Mouse (Mus musculus) forebrain, embryonic 10.5 days (tissue): ENCODE data around the gene Zfp740. TPM values are rescaled to one million over a fixed set of nuclear protein-coding genes. Genes with fewer than 3 reads are reported as not detected.
A peak's percentile ranks its signal among the peaks of the same experiment; 100 is the strongest.
"Not testable (repeated sequence)": the region's sequence is repeated elsewhere in the genome, so short reads cannot be mapped to it uniquely, and the experiment has no call there.

Experiments
- DNase-seq: peaks from one replicate; pipeline ENCODE4 v3.0.0-alpha.2; 2017; ENCODE audit warnings: low spot score; ENCODE audit errors: extremely low spot score
- H3K27ac ChIP-seq: fragments of 300-500 bp; sonication (generic); 2 replicates; pipeline ENCODE4 v1.5.1; 2016; ENCODE audit warnings: mild to moderate bottlenecking
- H3K27me3 ChIP-seq: fragments of 300-500 bp; sonication (generic); 2 replicates; pipeline ENCODE4 v1.6.1; 2016; ENCODE audit warnings: mild to moderate bottlenecking; ENCODE audit not compliant: poor library complexity, severe bottlenecking
- H3K36me3 ChIP-seq: fragments of 300-500 bp; sonication (generic); replicated peaks from 2 replicates; pipeline ENCODE4 v1.6.1; 2016; ENCODE audit warnings: mild to moderate bottlenecking, moderate library complexity
- H3K4me1 ChIP-seq: fragments of 300-500 bp; sonication (generic); 2 replicates; pipeline ENCODE4 v1.6.1; 2016
- H3K4me3 ChIP-seq: fragments of 300-500 bp; sonication (generic); 2 replicates; pipeline ENCODE4 v1.5.1; 2016; ENCODE audit warnings: mild to moderate bottlenecking, moderate library complexity
- H3K9me3 ChIP-seq: fragments of 300-500 bp; sonication (generic); 2 replicates; pipeline ENCODE4 v1.6.1; 2016; ENCODE audit warnings: mild to moderate bottlenecking, moderate library complexity
- WGBS: fragments of 180-500 bp; shearing (Covaris S2); methylation state at CpG from one replicate; pipeline ENCODE4 v1.1.7; 2016; 5-methylcytosine and 5-hydroxymethylcytosine counted together
- polyA plus RNA-seq: library from polyadenylated mRNA; unstranded; fragments of >200 nt; fragmentation: Nextera tagmentation; extraction: Ambion mirVana; gene quantifications from 2 replicates; pipeline ENCODE4 v1.2.1, GENCODE M21; 2016

Zfp740 gene
- polyA plus RNA-seq, 1 experiment from 2014 or later, result 71.7 TPM

DNA sequence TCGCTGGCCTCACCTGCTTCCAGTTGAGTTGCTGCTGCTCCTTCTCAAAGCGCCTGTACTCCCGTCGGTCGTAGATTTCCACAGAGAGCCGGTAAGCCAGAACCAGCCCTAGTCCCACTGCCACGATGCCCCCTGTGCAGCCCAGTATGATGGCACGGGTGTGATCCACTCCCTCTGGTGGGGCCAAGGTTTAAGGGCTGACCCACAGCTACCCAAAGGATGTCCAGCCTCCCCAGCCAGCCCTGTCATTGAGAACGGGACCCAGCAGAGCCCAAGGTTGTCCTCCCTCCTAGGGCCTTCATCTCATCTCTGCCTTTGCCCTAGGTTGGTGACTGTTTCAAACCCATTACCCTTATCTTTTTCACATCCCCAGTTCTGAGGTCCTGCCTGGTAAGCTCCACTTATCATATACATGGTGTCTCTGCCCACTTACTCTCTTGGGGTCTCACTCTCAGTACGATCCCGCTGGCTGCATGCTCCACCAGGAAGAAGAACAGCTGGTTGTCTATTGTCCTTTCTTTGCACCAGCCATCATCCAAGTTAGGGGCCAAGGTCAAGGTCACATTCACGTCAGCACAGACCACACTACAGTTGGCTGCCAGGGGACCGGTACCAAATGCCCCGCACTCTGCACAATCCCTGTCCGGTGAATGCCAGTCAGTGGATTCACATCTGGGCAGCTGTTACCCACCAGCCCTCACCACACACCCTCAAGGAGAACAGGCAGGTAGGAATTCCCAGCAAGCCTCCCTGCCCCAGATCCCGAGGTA, 13.6 kb downstream of the Zfp740 start:
- 89% methylated on average over 16 of the region's 16 CpGs for WGBS
- no peak for DNase-seq
- Histone ChIP-seq H3K27ac (no peak overlapping the region), H3K27me3 (no peaks in the 10 kb centered on the region), H3K4me1 (no peaks in the 10 kb centered on the region), H3K36me3 (peaks cover 59% of the 10 kb centered on the region), H3K4me3 (no peak overlapping the region), H3K9me3 (no peaks in the 10 kb centered on the region)

DNA sequence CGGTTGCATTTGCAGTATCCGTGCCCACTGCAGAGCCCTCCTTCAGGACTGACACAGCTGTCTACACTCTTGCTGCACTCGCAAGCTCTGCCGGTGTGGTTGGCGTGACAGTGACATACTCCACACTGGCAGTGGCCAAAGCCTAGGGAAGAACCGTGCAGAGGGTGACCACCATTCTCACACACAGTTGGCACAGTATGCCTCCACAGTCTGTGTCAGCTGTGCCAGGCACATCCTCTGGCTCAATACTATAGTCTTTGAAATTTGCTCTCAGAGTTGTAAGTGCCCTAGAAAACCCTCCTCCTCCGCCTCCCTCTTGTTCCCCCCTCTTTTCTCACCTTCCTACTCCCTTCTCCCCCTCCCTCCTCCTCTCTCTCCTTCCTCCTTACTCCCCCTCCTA, 14.3 kb downstream of the Zfp740 start:
- WGBS, result 91% methylated on average over 7 of the region's 7 CpGs
- Histone ChIP-seq H3K4me3 (no peak overlapping the region), H3K36me3 (peaks cover 52% of the 10 kb centered on the region), H3K4me1 (no peaks in the 10 kb centered on the region), H3K27me3 (peaks cover 5% of the 10 kb centered on the region), H3K9me3 (no peaks in the 10 kb centered on the region), H3K27ac (no peak overlapping the region)
- DNase-seq, result no peak

DNA sequence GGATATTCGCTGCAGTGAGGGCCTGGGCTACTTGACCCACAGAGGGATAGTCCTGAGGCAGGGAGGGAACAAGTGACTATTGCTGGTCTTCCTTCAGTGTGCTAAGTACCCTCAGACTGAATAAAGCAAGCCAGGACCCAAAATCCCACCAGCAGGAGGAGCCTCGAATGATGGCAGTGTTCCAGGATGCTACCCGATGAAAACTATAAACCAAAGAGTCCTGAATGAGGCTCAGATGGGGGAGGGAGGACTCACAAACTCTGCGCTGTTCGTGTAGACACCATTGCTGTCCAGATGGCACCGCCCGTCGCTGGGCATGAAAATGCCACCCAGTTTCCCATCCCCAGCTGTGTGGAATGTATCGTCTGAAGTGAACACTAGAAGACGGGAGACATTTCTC, 19.3 kb downstream of the Zfp740 start:
- no peak for DNase-seq
- no peaks in the 10 kb centered on the region for H3K9me3 ChIP-seq
- WGBS, result 72% methylated on average over 10 of the region's 10 CpGs

DNA sequence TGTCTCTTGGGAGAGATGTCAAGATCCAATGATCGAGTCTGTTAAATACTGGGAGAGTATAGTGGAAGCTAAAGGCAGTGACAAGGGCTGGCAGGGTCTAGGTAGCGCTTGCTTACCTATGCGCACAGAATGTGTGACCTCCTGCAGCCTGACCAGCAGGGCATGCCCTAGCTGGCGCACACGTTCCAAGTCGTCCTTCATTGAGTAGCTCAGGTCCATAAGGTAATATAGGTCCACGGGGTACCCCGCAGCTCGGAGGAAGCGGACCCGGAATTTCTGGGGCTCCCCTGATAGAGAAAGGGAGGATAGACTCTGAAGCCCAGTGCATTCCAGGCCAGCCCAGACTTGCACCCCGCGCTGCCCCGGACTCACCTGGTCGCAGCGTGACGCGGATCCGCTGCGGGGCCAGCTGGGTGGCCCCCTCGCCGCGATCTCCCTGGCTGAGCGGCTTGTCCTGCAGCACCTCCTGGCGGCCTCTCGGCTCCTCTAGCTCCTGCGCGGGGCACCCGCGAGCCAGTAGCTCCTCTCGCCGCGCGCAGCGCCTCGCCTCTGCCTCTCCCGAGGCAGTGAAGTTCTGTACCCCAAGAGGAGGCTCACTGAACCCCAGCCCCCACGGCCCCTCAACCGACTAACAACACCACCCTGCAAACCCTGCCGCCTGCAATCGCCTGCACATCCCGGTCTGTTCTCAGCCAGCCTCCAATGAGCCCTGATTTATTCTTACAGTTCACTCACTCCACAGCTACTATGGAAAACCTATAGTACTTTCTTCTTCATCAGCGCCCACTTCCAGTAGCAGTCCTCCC, 21.3 kb downstream of the Zfp740 start:
- peaks cover 45% of the 10 kb centered on the region for H3K27me3 ChIP-seq
- no peaks in the 10 kb centered on the region for H3K36me3 ChIP-seq
- peak overlapping the region; percentile 51 for H3K4me3 ChIP-seq
- peak overlapping the region; percentile 71 for H3K27ac ChIP-seq
- H3K4me1 ChIP-seq, result peaks cover 19% of the 10 kb centered on the region
- H3K9me3 ChIP-seq, result no peaks in the 10 kb centered on the region
- WGBS, result 3% methylated on average over 43 of the region's 43 CpGs
- DNase-seq, result peak; percentile 80

More for the DNA sequence above, 19.3 kb downstream of the Zfp740 start:
- no peak overlapping the region for H3K27ac ChIP-seq
- H3K4me1 ChIP-seq, result peaks cover 19% of the 10 kb centered on the region
- H3K4me3 ChIP-seq, result no peak overlapping the region
- peaks cover 45% of the 10 kb centered on the region for H3K27me3 ChIP-seq
- peaks cover 6% of the 10 kb centered on the region for H3K36me3 ChIP-seq

DNA sequence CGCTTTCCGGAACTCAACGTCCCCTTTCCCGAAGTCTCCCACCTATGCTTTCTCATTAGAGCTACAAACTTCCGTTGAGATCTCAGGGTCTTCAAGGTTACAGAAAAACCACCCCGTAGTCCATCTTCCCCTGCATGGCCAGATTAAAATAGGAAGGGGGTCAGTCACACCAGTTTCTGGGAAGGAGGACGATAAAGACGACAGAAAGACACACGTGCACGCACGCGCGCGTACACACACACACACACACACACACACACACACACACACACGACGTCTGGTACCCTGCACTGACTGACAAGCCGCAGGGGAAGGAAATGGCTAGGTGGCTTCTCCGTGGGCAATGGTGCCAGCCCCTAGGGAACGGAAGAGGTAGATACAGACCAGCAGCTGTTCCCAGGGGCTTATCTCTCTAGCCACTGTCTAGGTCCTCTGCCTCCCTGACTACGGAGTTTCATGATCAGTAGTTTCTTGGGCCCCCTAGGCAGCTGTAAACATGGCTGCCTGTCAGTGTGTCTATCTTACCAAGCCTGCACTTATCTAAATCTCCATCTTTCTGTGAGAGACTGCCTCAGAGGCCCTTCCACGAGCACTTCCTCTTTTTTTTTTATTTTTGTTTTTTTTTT, 22.1 kb downstream of the Zfp740 start:
- H3K27me3 ChIP-seq, result peaks cover 45% of the 10 kb centered on the region
- no peaks in the 10 kb centered on the region for H3K36me3 ChIP-seq
- H3K4me3 ChIP-seq, result peak overlapping the region; percentile 51
- peak overlapping the region; percentile 71 for H3K27ac ChIP-seq
- H3K4me1 ChIP-seq, result peaks cover 19% of the 10 kb centered on the region
- H3K9me3 ChIP-seq, result no peaks in the 10 kb centered on the region
- WGBS, result 20% methylated on average over 21 of the region's 21 CpGs
- DNase-seq, result no peak

DNA sequence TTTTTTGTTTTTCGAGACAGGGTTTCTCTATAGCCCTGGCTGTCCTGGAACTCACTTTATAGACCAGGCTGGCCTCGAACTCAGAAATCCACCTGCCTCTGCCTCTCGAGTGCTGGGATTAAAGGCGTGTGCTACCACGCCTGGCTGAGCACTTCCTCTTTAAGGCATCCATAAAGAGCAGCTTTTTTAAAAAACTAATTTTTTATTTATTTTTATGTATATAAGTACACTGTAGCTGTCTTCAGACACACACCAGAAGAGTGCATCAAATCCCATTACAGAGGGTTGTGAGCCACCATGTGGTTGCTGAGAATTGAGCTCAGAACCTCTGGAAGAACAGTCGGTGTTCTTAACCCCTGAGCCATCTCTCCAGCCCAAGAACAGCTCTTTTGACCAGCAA, 22.6 kb downstream of the Zfp740 start:
- peaks cover 45% of the 10 kb centered on the region for H3K27me3 ChIP-seq
- peaks cover 19% of the 10 kb centered on the region for H3K4me1 ChIP-seq
- H3K4me3 ChIP-seq, DNase-seq, H3K27ac ChIP-seq, H3K36me3 ChIP-seq, H3K9me3 ChIP-seq: not testable (repeated sequence)
- 80% methylated on average over 5 of the region's 6 CpGs for WGBS

DNA sequence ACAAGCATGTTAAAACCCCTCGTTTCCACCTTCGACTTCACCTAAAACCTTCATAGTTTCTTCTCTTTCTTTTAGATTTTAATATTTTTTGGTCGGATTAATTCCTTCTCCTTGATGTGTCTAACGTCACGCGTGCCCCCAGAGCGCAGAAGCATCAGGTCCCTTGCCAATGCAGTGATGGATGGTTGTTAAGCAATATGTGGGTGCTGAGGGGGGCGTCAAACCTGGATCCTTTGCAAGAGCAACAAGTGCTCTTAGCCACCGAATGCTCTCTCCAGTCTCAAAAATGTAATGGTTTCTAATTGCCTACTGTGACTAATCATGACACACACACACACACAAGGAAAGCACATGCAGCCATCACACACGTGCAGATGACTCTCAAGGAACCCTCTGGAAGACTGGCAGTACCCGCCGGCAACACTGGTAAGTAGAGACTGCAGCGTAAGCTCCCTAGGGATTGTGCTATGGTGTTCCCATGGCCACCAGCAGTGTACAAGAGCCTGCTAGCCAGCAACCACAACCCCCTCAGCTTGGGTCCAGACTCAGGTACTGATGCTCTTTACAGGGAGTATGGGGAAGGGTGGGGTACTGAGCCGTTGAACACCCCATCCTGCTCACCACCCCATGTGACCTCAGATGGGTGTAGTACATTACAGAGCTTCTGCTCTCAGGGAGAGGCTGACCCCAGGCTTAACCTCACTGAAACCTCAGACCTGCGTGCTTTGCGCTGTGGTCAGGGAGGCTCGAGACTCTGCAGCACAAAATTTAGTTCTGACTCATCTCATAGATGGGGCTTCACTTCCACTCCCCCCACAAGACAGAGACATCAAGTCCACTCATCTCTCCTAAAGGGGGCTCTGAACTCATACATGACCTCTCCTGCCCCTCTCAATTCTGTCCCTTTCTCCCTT, 27.6 kb downstream of the Zfp740 start:
- Histone ChIP-seq H3K9me3 (no peaks in the 10 kb centered on the region), H3K27ac (no peak overlapping the region), H3K4me3 (no peak overlapping the region), H3K4me1 (peaks cover 31% of the 10 kb centered on the region), H3K27me3 (peaks cover 6% of the 10 kb centered on the region), H3K36me3 (peaks cover 9% of the 10 kb centered on the region; the same call in 1 of the 2 replicates)
- no peak for DNase-seq
- WGBS, result 83% methylated on average over 17 of the region's 17 CpGs

DNA sequence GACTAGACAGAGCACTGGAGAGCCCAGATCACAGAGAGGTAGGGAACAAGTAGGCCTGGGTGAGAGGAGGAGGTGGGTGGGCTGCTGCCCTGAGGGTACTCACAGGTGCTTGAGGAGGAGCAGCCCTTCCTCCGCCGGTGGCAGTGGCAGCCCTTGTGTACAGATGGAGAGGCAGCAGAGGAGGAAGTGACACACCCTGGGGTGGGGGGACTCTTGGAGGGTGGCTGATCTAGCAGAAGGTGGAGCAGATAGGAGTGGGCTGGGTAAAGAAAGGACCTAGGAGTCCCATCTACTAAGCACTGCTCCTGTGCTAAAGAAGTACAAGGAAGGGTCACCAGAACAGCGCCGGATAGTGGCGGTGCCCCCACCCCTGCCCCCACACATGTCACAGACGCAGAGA, 28.7 kb downstream of the Zfp740 start, which contains the start of gene Itgb7:
Gene Itgb7 (minus strand): TSS at position 197 of the 400 bp plus-strand sequence.
- peaks cover 15% of the 10 kb centered on the region; the same call in 1 of the 2 replicates for H3K36me3 ChIP-seq
- H3K9me3 ChIP-seq, result no peaks in the 10 kb centered on the region
- peaks cover 37% of the 10 kb centered on the region for H3K4me1 ChIP-seq
- no peak within 1 kb of the TSS for H3K27ac ChIP-seq
- DNase-seq, result no peak
- H3K27me3 ChIP-seq, result no peaks in the 10 kb centered on the region
- H3K4me3 ChIP-seq, result no peak within 1 kb of the TSS
- WGBS, result 63% methylated on average over 6 of the region's 6 CpGs

DNA sequence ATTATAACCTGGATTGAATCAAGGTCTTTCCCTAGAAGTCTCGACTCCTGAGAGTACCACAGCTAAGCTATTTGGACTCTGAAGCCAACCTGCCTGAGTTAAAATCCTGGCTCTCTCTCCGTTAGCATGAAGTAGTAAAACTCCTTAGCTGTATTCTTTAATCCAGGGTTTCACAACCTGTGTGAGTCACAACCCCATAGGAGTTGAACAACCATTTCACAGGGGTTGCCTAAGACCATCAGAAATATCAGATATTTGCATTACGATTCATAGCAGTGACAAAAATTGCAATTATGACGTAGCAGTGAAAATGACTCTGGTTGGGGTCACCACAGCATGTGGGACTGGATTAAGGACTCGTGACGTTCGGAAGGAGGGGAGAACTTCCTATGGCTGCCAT, 29.7 kb downstream of the Zfp740 start:
- 88% methylated on average over 7 of the region's 7 CpGs for WGBS
- Histone ChIP-seq H3K9me3 (no peaks in the 10 kb centered on the region), H3K27me3 (no peaks in the 10 kb centered on the region), H3K4me1 (peaks cover 37% of the 10 kb centered on the region), H3K36me3 (peaks cover 16% of the 10 kb centered on the region; the same call in 1 of the 2 replicates), H3K27ac (no peak overlapping the region), H3K4me3 (no peak overlapping the region)
- no peak for DNase-seq

DNA sequence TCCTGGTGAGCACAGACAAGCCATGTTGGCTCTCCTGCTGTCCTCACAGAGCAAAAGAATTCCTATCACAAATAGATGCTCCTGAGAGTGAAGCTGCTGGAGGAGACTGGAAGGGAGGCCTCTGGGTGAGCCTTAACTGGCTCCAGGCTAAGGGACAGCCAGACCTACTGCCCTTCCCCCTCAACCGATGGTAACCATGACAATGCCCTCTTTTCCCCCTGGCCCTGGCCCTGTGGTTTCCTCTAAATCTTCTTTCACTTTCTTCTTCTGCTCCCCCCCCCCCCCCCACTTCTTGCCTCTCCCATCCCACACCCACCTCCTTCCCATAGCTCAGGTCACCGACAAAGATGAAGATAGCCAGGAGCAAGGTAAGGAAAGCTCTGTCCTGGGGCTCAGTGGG, 30.8 kb downstream of the Zfp740 start:
- Histone ChIP-seq H3K4me3 (no peak overlapping the region), H3K27me3 (no peaks in the 10 kb centered on the region), H3K9me3 (no peaks in the 10 kb centered on the region), H3K36me3 (peaks cover 21% of the 10 kb centered on the region; the same call in 1 of the 2 replicates), H3K27ac (peak overlapping the region; percentile 6; the same call in 1 of the 2 replicates), H3K4me1 (peaks cover 37% of the 10 kb centered on the region)
- DNase-seq, result no peak
- WGBS, result 28% methylated on average over 2 of the region's 2 CpGs

DNA sequence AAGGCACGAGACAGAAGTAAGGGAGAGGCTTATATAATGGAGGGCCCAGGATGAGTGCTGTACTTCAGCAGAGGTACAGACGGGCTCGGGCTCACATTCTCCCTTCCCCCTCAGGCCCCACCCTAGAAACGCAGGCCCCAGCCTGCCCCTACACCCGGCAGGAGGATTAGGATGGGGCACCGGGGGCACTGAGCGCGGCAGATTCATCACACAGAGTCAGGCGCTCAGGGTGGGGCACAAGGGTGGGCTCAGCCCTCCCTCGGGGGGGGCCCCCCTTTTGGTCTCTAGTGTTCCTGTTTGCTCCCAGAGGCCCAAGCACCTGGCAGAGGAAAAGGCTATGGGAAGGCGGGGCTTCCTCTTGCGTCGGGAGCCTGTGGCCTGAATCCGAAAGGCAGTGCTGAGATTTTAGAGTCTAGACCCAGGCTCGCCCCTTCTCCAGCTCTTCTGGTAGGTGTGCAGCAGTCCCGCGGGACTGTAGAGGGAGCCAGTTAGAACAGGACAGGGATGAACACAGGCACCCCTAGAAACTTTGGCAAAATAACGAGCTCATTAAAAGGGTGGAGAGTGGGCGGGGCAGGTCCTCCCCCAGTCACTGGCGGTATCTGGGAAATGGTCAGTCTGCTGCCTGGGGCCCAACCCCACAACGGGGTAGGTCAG, 32.5 kb downstream of the Zfp740 start:
- H3K36me3 ChIP-seq, result peaks cover 29% of the 10 kb centered on the region
- no peak for DNase-seq
- WGBS, result 28% methylated on average over 21 of the region's 21 CpGs

More for the DNA sequence above, 32.5 kb downstream of the Zfp740 start:
- Histone ChIP-seq H3K4me3 (peak overlapping the region; percentile 41), H3K27me3 (peaks cover 11% of the 10 kb centered on the region), H3K27ac (peak overlapping the region; percentile 84), H3K4me1 (peaks cover 47% of the 10 kb centered on the region), H3K9me3 (no peaks in the 10 kb centered on the region)
